In genomic region chr7:4509863-4510608, GRCm38 (mm10) we compare ENCODE assay signal across 8 mouse cellular contexts. TPM values are rescaled to one million over a fixed set of nuclear protein-coding genes. Genes with fewer than 3 reads are reported as not detected.
DNase-seq lines count a peak whose midpoint lies in the region; ATAC-seq and TF ChIP-seq lines count a peak whose summit lies in the region.

No protein-coding gene starts in this region.

- peak; percentile 87 for ATAC-seq in liver, postnatal 0 days
- peak; percentile 70; the same call in 1 of the 2 replicates for ATAC-seq in neural tube, embryonic 12.5 days (ENCODE audit: low FRiP score, low read depth)

- TF ChIP-seq EP300 in liver, postnatal 0 days (IDR thresholded peaks at IDR 0.05; ENCODE audit: low read depth): no peak

- no peak overlapping the region for H3K27ac ChIP-seq in kidney, adult 2 months (ENCODE audit: insufficient read depth, low read depth, low read length)
- H3K27ac ChIP-seq in liver, postnatal 0 days (ENCODE audit: low read depth): 0 out of 2 replicates have a peak overlapping the region, but pooled peaks have one; percentile 45
- H3K27ac ChIP-seq in neural tube, embryonic 12.5 days: no peak overlapping the region
- peak overlapping the region; percentile 47; the same call in 1 of the 2 replicates for H3K27ac ChIP-seq in thymus, adult 2 months (ENCODE audit: control insufficient read depth, insufficient read depth, low read length)

- H3K4me2 ChIP-seq in liver, postnatal 0 days (ENCODE audit: low read depth, low read length): peak overlapping the region; percentile 62
- H3K4me2 ChIP-seq in neural tube, embryonic 12.5 days (replicated peaks): peak overlapping the region; percentile 19

- no peaks in the 10 kb centered on the region for H3K9me3 ChIP-seq in liver, postnatal 0 days (ENCODE audit: low read length)
- no peaks in the 10 kb centered on the region for H3K9me3 ChIP-seq in neural tube, embryonic 12.5 days

- WGBS in kidney, adult 2 months: 20% methylated on average over 24 of the region's 24 CpGs
- 26% methylated on average over 24 of the region's 24 CpGs for WGBS in liver, postnatal 0 days (ENCODE audit: insufficient replicate concordance)
- WGBS in neural tube, embryonic 12.5 days: 15% methylated on average over 24 of the region's 24 CpGs
- 31% methylated on average over 24 of the region's 24 CpGs for WGBS in thymus, adult 2 months

- no peaks in the 10 kb centered on the region for H3K36me3 ChIP-seq in kidney, adult 2 months (ENCODE audit: control insufficient read depth, insufficient read depth, low read length)
- no peaks in the 10 kb centered on the region for H3K36me3 ChIP-seq in liver, postnatal 0 days (replicated peaks; ENCODE audit: insufficient read depth, low read length)
- no peaks in the 10 kb centered on the region for H3K36me3 ChIP-seq in neural tube, embryonic 12.5 days
- H3K36me3 ChIP-seq in thymus, adult 2 months (ENCODE audit: control insufficient read depth, insufficient read depth, low read length): no peaks in the 10 kb centered on the region

- no peaks in the 10 kb centered on the region for H3K27me3 ChIP-seq in kidney, adult 2 months (replicated peaks; ENCODE audit: control insufficient read depth, insufficient read depth, low read length)
- H3K27me3 ChIP-seq in liver, postnatal 0 days (ENCODE audit: insufficient read depth, low read length): no peaks in the 10 kb centered on the region
- no peaks in the 10 kb centered on the region; the same call in 1 of the 2 replicates for H3K27me3 ChIP-seq in neural tube, embryonic 12.5 days (replicated peaks)
- no peaks in the 10 kb centered on the region for H3K27me3 ChIP-seq in thymus, adult 2 months (ENCODE audit: control insufficient read depth, insufficient read depth, low read length)

- TF ChIP-seq POLR2A in kidney, adult 2 months (IDR thresholded peaks at IDR 0.05; ENCODE audit: low read depth, low read length): no peak
- no peak for TF ChIP-seq POLR2A in thymus, adult 2 months (IDR thresholded peaks at IDR 0.05; ENCODE audit: control insufficient read depth, extremely low read depth, insufficient read depth, low read length, poor library complexity)

- no peak overlapping the region for H3K9ac ChIP-seq in liver, postnatal 0 days (replicated peaks)
- no peak overlapping the region for H3K9ac ChIP-seq in neural tube, embryonic 12.5 days

- TF ChIP-seq CTCF in kidney, adult 2 months (conservative IDR thresholded peaks at IDR 0.05; ENCODE audit: insufficient read depth, insufficient read length, low read depth, low read length): peak; percentile 73
- peak; percentile 95 for TF ChIP-seq CTCF in liver, postnatal 0 days (IDR thresholded peaks at IDR 0.05; ENCODE audit: low read depth)
- TF ChIP-seq CTCF in thymus, adult 2 months (IDR thresholded peaks at IDR 0.05; ENCODE audit: borderline replicate concordance, control insufficient read depth, extremely low read depth, insufficient read depth, low read length, poor library complexity): peak; percentile 91

- no peak overlapping the region for H3K4me3 ChIP-seq in kidney, adult 2 months (ENCODE audit: insufficient read depth, low read depth, low read length)
- no peak overlapping the region for H3K4me3 ChIP-seq in liver, postnatal 0 days (ENCODE audit: low read depth, low read length)
- H3K4me3 ChIP-seq in neural tube, embryonic 12.5 days: no peak overlapping the region
- H3K4me3 ChIP-seq in thymus, adult 2 months (ENCODE audit: control insufficient read depth, insufficient read depth, low read length): no peak overlapping the region

- no peaks in the 10 kb centered on the region for H3K4me1 ChIP-seq in kidney, adult 2 months (ENCODE audit: control insufficient read depth, insufficient read depth, low read length)
- H3K4me1 ChIP-seq in liver, postnatal 0 days (ENCODE audit: insufficient read depth): peaks cover 19% of the 10 kb centered on the region
- H3K4me1 ChIP-seq in neural tube, embryonic 12.5 days: peaks cover 6% of the 10 kb centered on the region; the same call in 1 of the 2 replicates
- peaks cover 14% of the 10 kb centered on the region for H3K4me1 ChIP-seq in thymus, adult 2 months (replicated peaks; ENCODE audit: control insufficient read depth, insufficient read depth, low read length)

- peak; percentile 65 for DNase-seq in A20 (ENCODE audit: low read depth, low spot score)
- peak; percentile 90 for DNase-seq in R1 (ENCODE audit: low read depth, low spot score)
- peak; percentile 74 for DNase-seq in embryo, embryonic 11.5 days (ENCODE audit: low read depth, low spot score)
- peak; percentile 84 for DNase-seq in heart, adult 8-10 months (ENCODE audit: low spot score)
- peak; percentile 87 for DNase-seq in kidney, adult 2 months
- peak; percentile 88 for DNase-seq in liver, postnatal 0 days
- DNase-seq in thymus, adult 2 months: peak; percentile 84

RNA-seq across cellular contexts. Expression of gene Tnnt1, which starts 6.1 kb away (rescaled TPM):
- 10 to 100 TPM; 12.4 to 22.1 (median 19.0) TPM for total RNA-seq in heart, adult 8-10 months (2022)
- 0.39 and 3.9 TPM in 2 replicates for polyA plus RNA-seq in kidney, adult 2 months (2012; rRNA removed)
- polyA plus RNA-seq in liver, postnatal 0 days (2015; fragmentation: Nextera tagmentation; extraction: Ambion mirVana): 5.3 and 11.2 TPM in 2 replicates
- 58.1 and 75.1 TPM in 2 replicates for polyA plus RNA-seq in neural tube, embryonic 12.5 days (2016; fragmentation: Nextera tagmentation; extraction: Ambion mirVana)
- polyA plus RNA-seq in thymus, adult 2 months (2012; rRNA removed): 1.8 TPM in 2 replicates

RNA-seq across cellular contexts. Expression of gene Ppp1r12c, which starts 8.6 kb away (rescaled TPM):
- total RNA-seq in heart, adult 8-10 months (2022): 10 to 100 TPM; 55.6 to 74.8 (median 61.6) TPM
- 31.0 and 33.0 TPM in 2 replicates for polyA plus RNA-seq in kidney, adult 2 months (2012; rRNA removed)
- polyA plus RNA-seq in liver, postnatal 0 days (2015; fragmentation: Nextera tagmentation; extraction: Ambion mirVana): 14.9 and 15.6 TPM in 2 replicates
- polyA plus RNA-seq in neural tube, embryonic 12.5 days (2016; fragmentation: Nextera tagmentation; extraction: Ambion mirVana): 61.1 and 72.5 TPM in 2 replicates
- polyA plus RNA-seq in thymus, adult 2 months (2012; rRNA removed): 136 and 162 TPM in 2 replicates

RNA-seq across cellular contexts. Expression of gene Tnni3, which starts 14.0 kb away (rescaled TPM):
- over 10,000 TPM in 3 of 4 experiments, 1,000 to 10,000 TPM in 1; 9,443 to 11,840 (median 11,050) TPM for total RNA-seq in heart, adult 8-10 months (2022)
- polyA plus RNA-seq in kidney, adult 2 months (2012; rRNA removed): 2.1 and 2.6 TPM in 2 replicates
- 0.27 and 0.46 TPM in 2 replicates for polyA plus RNA-seq in liver, postnatal 0 days (2015; fragmentation: Nextera tagmentation; extraction: Ambion mirVana)
- polyA plus RNA-seq in neural tube, embryonic 12.5 days (2016; fragmentation: Nextera tagmentation; extraction: Ambion mirVana): 2.8 and 2.9 TPM in 2 replicates
- polyA plus RNA-seq in thymus, adult 2 months (2012; rRNA removed): 79.0 and 1,187 TPM in 2 replicates

RNA-seq across cellular contexts. Expression of gene Dnaaf3, which starts 22.2 kb away (rescaled TPM):
- total RNA-seq in heart, adult 8-10 months (2022): 1 to 10 TPM; 2.3 to 3.0 (median 2.6) TPM
- 1.3 and 1.4 TPM in 2 replicates for polyA plus RNA-seq in kidney, adult 2 months (2012; rRNA removed)
- polyA plus RNA-seq in liver, postnatal 0 days (2015; fragmentation: Nextera tagmentation; extraction: Ambion mirVana): 0.05 and 0.17 TPM in 2 replicates
- 1.2 and 1.7 TPM in 2 replicates for polyA plus RNA-seq in neural tube, embryonic 12.5 days (2016; fragmentation: Nextera tagmentation; extraction: Ambion mirVana)
- 8.3 and 9.8 TPM in 2 replicates for polyA plus RNA-seq in thymus, adult 2 months (2012; rRNA removed)

RNA-seq across cellular contexts. Expression of gene Syt5, which starts 37.3 kb away (rescaled TPM):
- 1 to 10 TPM in 1 of 4 experiments, under 1 TPM in 3; 0.50 to 1.0 (median 0.83) TPM for total RNA-seq in heart, adult 8-10 months (2022)
- polyA plus RNA-seq in kidney, adult 2 months (2012; rRNA removed): 0.55 and 1.0 TPM in 2 replicates
- 0.09 TPM in 2 replicates for polyA plus RNA-seq in liver, postnatal 0 days (2015; fragmentation: Nextera tagmentation; extraction: Ambion mirVana)
- polyA plus RNA-seq in neural tube, embryonic 12.5 days (2016; fragmentation: Nextera tagmentation; extraction: Ambion mirVana): 27.9 and 28.6 TPM in 2 replicates
- 0.39 and 0.54 TPM in 2 replicates for polyA plus RNA-seq in thymus, adult 2 months (2012; rRNA removed)

Comparison
In these comparisons a context has a peak if more than half of its experiments do, and no peak if none do; other contexts are left out.
1. H3K27ac ChIP-seq: peak in liver, postnatal 0 days (single experiment) and thymus, adult 2 months (single experiment); none in kidney, adult 2 months (single experiment) and neural tube, embryonic 12.5 days (single experiment).
2. RNA of gene Tnni3, which starts 14.0 kb away (polyA plus RNA-seq): 79.0 to 1,187 TPM in thymus, adult 2 months; 2.8 to 2.9 TPM in neural tube, embryonic 12.5 days, 2.1 to 2.6 TPM in kidney, adult 2 months and 0.27 to 0.46 TPM in liver, postnatal 0 days; every median in the first group is over 10 times any median in the second.
3. Peak in every context shown above with its lines, with median percentiles within 50 percentile points of each other: DNase-seq and CTCF ChIP-seq.